Mouse (Mus musculus) liver, embryonic 13.5 days (tissue): ENCODE measurements at regions not wholly inside any gene's neighbourhood (a gene's known extent, or its start where the extent isn't known, plus 50 kb on each side); places are given as distances from the start of the nearest gene placed in this dataset.

Experiments
- ATAC-seq: fragments of 200-750 bp; cut with Nextera tagmentation; 2 replicates; pipeline ENCODE4 v1.8.0; 2017; ENCODE audit warnings: low read depth, mild to moderate bottlenecking, moderate number of reproducible peaks, moderate library complexity
- DNase-seq: peaks from one replicate; pipeline ENCODE4 v3.0.0; 2022
- H3K27ac ChIP-seq: fragments of 300-500 bp; sonication (generic); 2 replicates; pipeline ENCODE4 v1.5.1; 2015; ENCODE audit warnings: moderate library complexity, mild to moderate bottlenecking, inconsistent platforms
- H3K27me3 ChIP-seq: fragments of 300-500 bp; sonication (generic); 2 replicates; pipeline ENCODE4 v1.6.1; 2015; ENCODE audit warnings: mild to moderate bottlenecking, inconsistent platforms
- H3K36me3 ChIP-seq: fragments of 300-500 bp; sonication (generic); 2 replicates; pipeline ENCODE4 v1.6.1; 2015; ENCODE audit warnings: mild to moderate bottlenecking, inconsistent platforms
- H3K4me1 ChIP-seq: fragments of 300-500 bp; sonication (generic); replicated peaks from 2 replicates; pipeline ENCODE4 v1.6.1; 2015; ENCODE audit warnings: inconsistent platforms
- H3K4me2 ChIP-seq: fragments of 300-500 bp; sonication (generic); 2 replicates; pipeline ENCODE4 v1.6.1; 2015; ENCODE audit warnings: inconsistent platforms, mild to moderate bottlenecking, moderate library complexity
- H3K4me3 ChIP-seq: fragments of 300-500 bp; sonication (generic); replicated peaks from 2 replicates; pipeline ENCODE4 v1.5.1; 2015; ENCODE audit warnings: mild to moderate bottlenecking, inconsistent platforms
- H3K9ac ChIP-seq: fragments of 300-500 bp; sonication (generic); 2 replicates; pipeline ENCODE4 v1.6.1; 2015; ENCODE audit warnings: mild to moderate bottlenecking, inconsistent platforms
- H3K9me3 ChIP-seq: fragments of 300-500 bp; sonication (generic); replicated peaks from 2 replicates; pipeline ENCODE4 v1.6.1; 2016; ENCODE audit warnings: inconsistent platforms
- WGBS: fragments of 180-500 bp; shearing (Covaris S2); methylation state at CpG from one replicate; pipeline ENCODE4 v1.1.7; 2015; ENCODE audit not compliant: insufficient replicate concordance; 5-methylcytosine and 5-hydroxymethylcytosine counted together

GRCm38 (mm10) chr9:46395156-46395765 lies 75.5 kb upstream of the 4931429L15Rik start:
- H3K4me1 ChIP-seq = no peaks in the 10 kb centered on the region
- WGBS = 53% methylated on average over 14 of the region's 14 CpGs
- H3K4me2 ChIP-seq = no peak overlapping the region
- no peak overlapping the region for H3K27ac ChIP-seq
- H3K9me3 ChIP-seq = no peaks in the 10 kb centered on the region
- H3K9ac ChIP-seq = no peak overlapping the region
- DNase-seq (no peak), ATAC-seq (no peak)
- H3K4me3 ChIP-seq = no peak overlapping the region
- H3K36me3 ChIP-seq = no peaks in the 10 kb centered on the region
- peaks cover 13% of the 10 kb centered on the region for H3K27me3 ChIP-seq

GRCm38 (mm10) chr9:46394239-46394638 lies 74.5 kb upstream of the 4931429L15Rik start:
- Histone ChIP-seq H3K27ac (no peak overlapping the region), H3K4me3 (no peak overlapping the region), H3K36me3 (no peaks in the 10 kb centered on the region), H3K4me1 (peaks cover 3% of the 10 kb centered on the region; the same call in 1 of the 2 replicates), H3K9ac (no peak overlapping the region), H3K4me2 (no peak overlapping the region), H3K9me3 (no peaks in the 10 kb centered on the region), H3K27me3 (peaks cover 20% of the 10 kb centered on the region)
- no peak for ATAC-seq
- WGBS = 61% methylated on average over 7 of the region's 7 CpGs
- no peak for DNase-seq

GRCm38 (mm10) chr9:46392641-46393321 lies 73.0 kb upstream of the 4931429L15Rik start:
- Histone ChIP-seq H3K27me3 (peaks cover 26% of the 10 kb centered on the region), H3K9me3 (no peaks in the 10 kb centered on the region), H3K4me2 (no peak overlapping the region), H3K27ac (no peak overlapping the region), H3K4me1 (peaks cover 3% of the 10 kb centered on the region; the same call in 1 of the 2 replicates), H3K36me3 (no peaks in the 10 kb centered on the region), H3K9ac (no peak overlapping the region), H3K4me3 (no peak overlapping the region)
- no peak for ATAC-seq
- no peak for DNase-seq
- 8% methylated on average over 23 of the region's 23 CpGs for WGBS

GRCm38 (mm10) chr9:46389741-46390140 lies 70.0 kb upstream of the 4931429L15Rik start:
- peaks cover 3% of the 10 kb centered on the region; the same call in 1 of the 2 replicates for H3K4me1 ChIP-seq
- ATAC-seq (no peak), DNase-seq (no peak)
- H3K36me3 ChIP-seq = no peaks in the 10 kb centered on the region
- no peak overlapping the region for H3K9ac ChIP-seq
- peak overlapping the region; percentile 38; the same call in 1 of the 2 replicates for H3K4me2 ChIP-seq
- H3K27ac ChIP-seq = no peak overlapping the region
- H3K27me3 ChIP-seq = peaks cover 26% of the 10 kb centered on the region
- WGBS = 16% methylated on average over 9 of the region's 9 CpGs
- peaks cover 5% of the 10 kb centered on the region; the same call in 1 of the 2 replicates for H3K9me3 ChIP-seq
- H3K4me3 ChIP-seq = 0 out of 2 replicates have a peak overlapping the region, but pooled peaks have one; percentile 16

GRCm38 (mm10) chr9:46388677-46389676 lies 69.2 kb upstream of the 4931429L15Rik start:
- DNase-seq = no peak
- H3K9me3 ChIP-seq = peaks cover 5% of the 10 kb centered on the region; the same call in 1 of the 2 replicates
- no peak for ATAC-seq
- H3K9ac ChIP-seq = no peak overlapping the region
- WGBS = 25% methylated on average over 17 of the region's 17 CpGs
- H3K27me3 ChIP-seq = peaks cover 26% of the 10 kb centered on the region
- peaks cover 3% of the 10 kb centered on the region; the same call in 1 of the 2 replicates for H3K4me1 ChIP-seq
- no peaks in the 10 kb centered on the region for H3K36me3 ChIP-seq
- 0 out of 2 replicates have a peak overlapping the region, but pooled peaks have one; percentile 16 for H3K4me3 ChIP-seq
- H3K27ac ChIP-seq = no peak overlapping the region
- peak overlapping the region; percentile 38; the same call in 1 of the 2 replicates for H3K4me2 ChIP-seq

- H3K4me2 ChIP-seq = no peak overlapping the region
- DNase-seq (no peak), ATAC-seq (no peak)
- H3K27me3 ChIP-seq = peaks cover 18% of the 10 kb centered on the region
- no peak overlapping the region for H3K4me3 ChIP-seq
- peaks cover 5% of the 10 kb centered on the region; the same call in 1 of the 2 replicates for H3K9me3 ChIP-seq
- H3K36me3 ChIP-seq = no peaks in the 10 kb centered on the region
- no peak overlapping the region for H3K27ac ChIP-seq
- H3K4me1 ChIP-seq = peaks cover 3% of the 10 kb centered on the region; the same call in 1 of the 2 replicates
- WGBS = 76% methylated on average over 3 of the region's 3 CpGs
- no peak overlapping the region for H3K9ac ChIP-seq
Observed at GRCm38 (mm10) chr9:46386333-46386732, 66.5 kb upstream of the 4931429L15Rik start.

GRCm38 (mm10) chr9:46381342-46381741 lies 61.6 kb upstream of the 4931429L15Rik start:
- H3K9me3 ChIP-seq = peaks cover 4% of the 10 kb centered on the region; the same call in 1 of the 2 replicates
- no peak overlapping the region for H3K4me2 ChIP-seq
- DNase-seq (no peak), ATAC-seq (no peak)
- 16% methylated on average over 4 of the region's 4 CpGs for WGBS
- no peaks in the 10 kb centered on the region for H3K4me1 ChIP-seq
- no peaks in the 10 kb centered on the region for H3K36me3 ChIP-seq
- no peak overlapping the region for H3K4me3 ChIP-seq
- no peaks in the 10 kb centered on the region for H3K27me3 ChIP-seq
- no peak overlapping the region for H3K9ac ChIP-seq
- H3K27ac ChIP-seq = no peak overlapping the region

GRCm38 (mm10) chr9:46379453-46379852 lies 59.7 kb upstream of the 4931429L15Rik start:
- H3K27ac ChIP-seq = no peak overlapping the region
- no peak for ATAC-seq
- no peak overlapping the region for H3K9ac ChIP-seq
- no peaks in the 10 kb centered on the region for H3K27me3 ChIP-seq
- H3K9me3 ChIP-seq = no peaks in the 10 kb centered on the region
- H3K4me2 ChIP-seq = no peak overlapping the region
- 54% methylated on average over 11 of the region's 11 CpGs for WGBS
- H3K4me1 ChIP-seq = no peaks in the 10 kb centered on the region
- no peak for DNase-seq
- H3K36me3 ChIP-seq = no peaks in the 10 kb centered on the region
- no peak overlapping the region for H3K4me3 ChIP-seq

GRCm38 (mm10) chr9:46378339-46378738 lies 58.6 kb upstream of the 4931429L15Rik start:
- Histone ChIP-seq H3K4me3 (no peak overlapping the region), H3K9ac (no peak overlapping the region), H3K27me3 (no peaks in the 10 kb centered on the region), H3K4me1 (no peaks in the 10 kb centered on the region), H3K4me2 (no peak overlapping the region), H3K27ac (no peak overlapping the region), H3K36me3 (no peaks in the 10 kb centered on the region), H3K9me3 (no peaks in the 10 kb centered on the region)
- ATAC-seq (no peak), DNase-seq (no peak)
- WGBS = 58% methylated on average over 3 of the region's 3 CpGs
